Mouse (Mus musculus) midbrain, embryonic 13.5 days (tissue): Measurements from ENCODE around the gene Tbc1d24. TPM values are rescaled to one million over a fixed set of nuclear protein-coding genes. Genes with fewer than 3 reads are reported as not detected.

Source experiments
- ATAC-seq: fragments of 200-750 bp; cut with Nextera tagmentation; 2 replicates; pipeline ENCODE4 v1.8.0; 2017; ENCODE audit warnings: mild to moderate bottlenecking, moderate TSS enrichment, moderate library complexity
- H3K27ac ChIP-seq: fragments of 300-500 bp; sonication (generic); 2 replicates; pipeline ENCODE4 v1.5.1; 2015; ENCODE audit warnings: inconsistent platforms, mild to moderate bottlenecking, moderate library complexity
- H3K27me3 ChIP-seq: fragments of 300-500 bp; sonication (generic); 2 replicates; pipeline ENCODE4 v1.6.1; 2015; ENCODE audit warnings: mild to moderate bottlenecking, inconsistent platforms
- H3K36me3 ChIP-seq: fragments of 300-500 bp; sonication (generic); 2 replicates; pipeline ENCODE4 v1.6.1; 2015; ENCODE audit warnings: mild to moderate bottlenecking, inconsistent platforms
- H3K4me1 ChIP-seq: fragments of 300-500 bp; sonication (generic); replicated peaks from 2 replicates; pipeline ENCODE4 v1.6.1; 2015; ENCODE audit warnings: inconsistent platforms
- H3K4me2 ChIP-seq: fragments of 300-500 bp; sonication (generic); replicated peaks from 2 replicates; pipeline ENCODE4 v1.6.1; 2015; ENCODE audit warnings: moderate library complexity, mild to moderate bottlenecking, inconsistent platforms
- H3K4me3 ChIP-seq: fragments of 300-500 bp; sonication (generic); replicated peaks from 2 replicates; pipeline ENCODE4 v1.5.1; 2015; ENCODE audit warnings: mild to moderate bottlenecking, inconsistent platforms
- H3K9ac ChIP-seq: fragments of 300-500 bp; sonication (generic); replicated peaks from 2 replicates; pipeline ENCODE4 v1.6.1; 2015; ENCODE audit warnings: mild to moderate bottlenecking, inconsistent platforms
- H3K9me3 ChIP-seq: fragments of 300-500 bp; sonication (generic); 2 replicates; pipeline ENCODE4 v1.6.1; 2016; ENCODE audit warnings: mild to moderate bottlenecking, inconsistent platforms
- WGBS: fragments of 180-500 bp; shearing (Covaris S2); methylation state at CpG from one replicate; pipeline ENCODE4 v1.1.7; 2015; 5-methylcytosine and 5-hydroxymethylcytosine counted together
- polyA plus RNA-seq: library from polyadenylated mRNA; unstranded; fragments of >200 nt; fragmentation: Nextera tagmentation; extraction: Ambion mirVana; gene quantifications from 2 replicates; pipeline ENCODE4 v1.2.1, GENCODE M21; 2015

The Tbc1d24 gene
- polyA plus RNA-seq, 1 experiment from 2014 or later, result 20.4 TPM

DNA sequence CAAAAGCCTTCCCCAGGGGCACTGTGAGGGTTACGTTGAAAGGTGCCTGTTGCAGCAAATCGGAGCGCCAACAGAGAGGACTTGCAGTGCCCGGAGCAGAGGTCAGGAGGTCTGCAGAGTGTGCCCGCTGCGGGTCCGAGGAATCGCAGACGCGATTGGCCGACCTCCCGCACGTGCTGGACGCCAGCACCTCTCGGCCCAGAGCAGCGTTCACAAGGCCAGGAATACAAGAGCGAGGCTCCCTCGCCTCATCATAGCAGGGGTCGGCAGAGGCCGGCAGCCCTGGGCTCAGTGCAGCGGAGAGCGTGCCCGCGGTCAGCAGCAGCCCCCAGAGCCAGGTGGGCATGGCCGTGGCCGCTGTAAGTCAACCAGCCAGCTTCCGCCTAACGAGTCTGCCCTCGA, 3.3 kb upstream of the Tbc1d24 start:
- Histone ChIP-seq H3K9ac (peak overlapping the region; percentile 78), H3K9me3 (no peaks in the 10 kb centered on the region), H3K27me3 (peaks cover 21% of the 10 kb centered on the region), H3K4me3 (peak overlapping the region; percentile 69), H3K36me3 (no peaks in the 10 kb centered on the region), H3K4me1 (peaks cover 81% of the 10 kb centered on the region), H3K4me2 (peak overlapping the region; percentile 80), H3K27ac (peak overlapping the region; percentile 80)
- 2% methylated on average over 29 of the region's 29 CpGs for WGBS
- ATAC-seq, result peak; percentile 1; the same call in 1 of the 2 replicates

DNA sequence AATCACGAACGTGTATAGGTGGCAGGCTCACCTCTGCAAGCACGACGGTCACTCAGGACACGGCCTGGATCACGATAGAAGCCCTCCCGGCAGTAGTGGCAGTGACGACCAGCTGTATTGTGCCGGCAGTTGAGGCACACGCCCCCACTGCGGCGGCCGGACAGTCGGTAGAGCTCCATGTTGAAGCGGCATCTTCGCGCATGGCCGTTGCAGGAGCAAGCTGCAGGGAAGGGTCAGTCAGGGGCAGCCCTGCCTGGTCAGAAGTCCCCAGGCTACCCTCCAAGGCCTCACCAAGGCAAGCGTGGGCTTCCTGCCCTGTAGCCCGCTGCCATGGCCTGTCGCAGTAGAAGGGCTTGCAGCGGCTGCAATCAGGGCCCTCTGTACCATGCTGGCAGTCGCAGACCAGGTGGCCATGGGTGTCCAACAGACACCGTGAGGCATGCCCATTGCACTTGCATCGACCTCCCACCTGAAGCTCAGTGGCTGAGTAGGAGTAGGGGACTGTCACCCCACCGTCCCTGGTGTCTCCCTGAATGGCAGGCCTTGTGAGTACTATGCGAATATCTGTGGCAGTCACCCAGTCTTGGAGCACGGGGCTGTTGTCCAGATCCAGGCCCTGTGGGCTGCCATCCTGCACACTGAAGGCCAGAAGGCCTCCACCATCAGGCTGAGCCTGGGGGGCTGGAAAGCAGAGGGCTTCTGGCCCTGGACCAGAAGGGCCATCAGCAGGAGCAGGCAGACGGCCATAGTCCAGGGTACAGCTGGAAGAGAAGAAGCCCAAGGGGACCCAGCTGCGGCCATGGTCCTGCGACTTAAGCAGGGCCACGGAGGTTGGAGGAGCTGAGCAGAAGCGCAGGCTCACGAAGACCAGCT, 2.6 kb upstream of the Tbc1d24 start:
- peaks cover 88% of the 10 kb centered on the region for H3K4me1 ChIP-seq
- 56% methylated on average over 34 of the region's 34 CpGs for WGBS
- no peaks in the 10 kb centered on the region for H3K36me3 ChIP-seq
- H3K27ac ChIP-seq, result no peak overlapping the region
- H3K4me2 ChIP-seq, result peak overlapping the region; percentile 80
- H3K9ac ChIP-seq, result peak overlapping the region; percentile 78
- peaks cover 21% of the 10 kb centered on the region for H3K27me3 ChIP-seq
- H3K4me3 ChIP-seq, result peak overlapping the region; percentile 69
- H3K9me3 ChIP-seq, result no peaks in the 10 kb centered on the region
- no peak for ATAC-seq

DNA sequence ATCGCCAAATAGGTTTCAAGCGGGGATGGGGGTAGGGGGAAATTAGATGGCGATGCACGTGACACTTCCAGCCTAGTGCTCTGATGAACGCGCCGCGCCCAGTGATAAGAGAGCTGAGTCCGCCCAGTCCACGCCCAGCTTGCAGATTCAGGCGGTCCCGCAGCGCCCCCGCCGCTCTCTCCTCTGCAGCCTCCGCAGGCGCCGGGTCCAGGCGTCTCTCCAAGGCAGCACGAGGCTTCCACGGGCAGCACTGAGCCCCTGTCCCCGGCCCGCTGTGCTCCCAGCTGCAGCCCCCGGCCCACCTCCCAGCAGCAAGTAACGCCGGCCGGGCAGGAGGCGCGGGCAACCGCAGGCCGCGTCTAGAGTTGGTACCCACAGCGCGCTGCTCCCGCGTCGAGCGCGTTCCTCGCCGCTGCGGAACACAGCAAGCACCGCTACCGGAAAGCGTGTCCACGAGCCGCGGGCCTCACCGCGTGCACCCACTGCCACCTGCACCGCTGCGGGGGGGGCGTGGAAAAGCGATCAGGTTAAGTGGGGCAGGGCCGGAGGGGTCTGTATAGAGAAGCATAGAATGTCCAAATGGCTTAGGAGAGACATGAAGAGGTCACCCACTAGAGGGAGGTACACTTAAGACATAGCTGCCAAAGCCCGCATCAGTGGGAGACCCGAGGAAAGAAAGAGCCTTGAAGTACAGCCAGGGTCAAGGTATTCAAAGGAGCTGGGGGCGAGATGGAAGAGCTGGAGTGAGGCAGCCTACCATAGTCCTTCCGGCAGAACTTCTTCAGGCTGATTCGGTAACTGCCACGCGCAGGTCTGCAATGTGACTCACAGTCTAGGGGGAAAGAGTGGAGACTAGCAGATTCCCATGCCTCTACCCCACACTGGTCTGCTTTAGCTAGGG, 1.3 kb upstream of the Tbc1d24 start:
- peak; percentile 15 for ATAC-seq
- peak overlapping the region; percentile 72 for H3K27ac ChIP-seq
- no peaks in the 10 kb centered on the region for H3K9me3 ChIP-seq
- peak overlapping the region; percentile 69 for H3K4me3 ChIP-seq
- peaks cover 21% of the 10 kb centered on the region for H3K27me3 ChIP-seq
- peaks cover 89% of the 10 kb centered on the region for H3K4me1 ChIP-seq
- peak overlapping the region; percentile 80 for H3K4me2 ChIP-seq
- peak overlapping the region; percentile 86 for H3K9ac ChIP-seq
- 6% methylated on average over 57 of the region's 62 CpGs for WGBS
- no peaks in the 10 kb centered on the region for H3K36me3 ChIP-seq

DNA sequence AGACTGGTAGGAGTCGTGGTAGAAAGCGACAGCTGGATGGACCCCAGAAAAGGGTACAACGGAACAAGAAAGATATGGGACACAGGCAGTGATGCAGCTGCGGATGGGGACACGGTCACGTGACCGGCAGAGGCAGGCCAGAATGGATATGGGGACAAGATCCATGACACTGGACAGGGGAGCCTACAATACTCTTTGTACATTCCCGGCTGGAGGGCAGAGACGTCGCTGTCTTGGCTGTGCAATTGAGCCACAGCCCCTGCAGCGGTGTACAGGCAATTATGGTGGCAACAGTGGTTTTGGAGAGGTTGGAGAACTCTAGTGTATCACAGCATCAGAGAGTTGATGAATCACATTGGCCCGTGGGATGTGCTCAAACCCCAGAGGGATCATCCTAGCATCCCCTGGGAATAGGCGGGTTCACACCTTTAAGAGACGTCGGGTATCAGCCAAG, 573 bp upstream of the Tbc1d24 start:
- H3K4me1 ChIP-seq, result peaks cover 81% of the 10 kb centered on the region
- peaks cover 21% of the 10 kb centered on the region for H3K27me3 ChIP-seq

DNA sequence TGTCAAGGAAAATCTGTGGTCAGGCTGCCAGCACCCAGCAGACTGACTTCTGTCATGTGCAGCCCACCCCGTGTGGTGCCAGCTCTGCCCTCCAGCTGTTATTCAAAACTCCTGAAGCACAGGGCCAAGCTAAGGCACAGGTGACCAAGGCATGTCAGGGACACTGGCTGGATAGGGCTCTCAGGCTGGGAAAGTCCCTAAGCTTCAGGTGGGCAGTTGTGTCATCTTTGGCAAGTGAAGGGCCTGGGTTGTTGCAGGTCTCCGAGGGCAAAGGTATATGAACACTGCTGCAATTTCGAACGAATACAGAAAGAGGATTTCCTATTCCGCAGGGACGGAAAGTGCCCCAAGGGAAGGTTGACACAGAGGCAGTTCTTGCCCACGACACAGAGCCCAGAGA, 516 bp downstream of the Tbc1d24 start:
- ATAC-seq, result no peak
- Histone ChIP-seq H3K27me3 (peaks cover 16% of the 10 kb centered on the region), H3K27ac (peak overlapping the region; percentile 36; the same call in 1 of the 2 replicates), H3K4me2 (peak overlapping the region; percentile 80), H3K4me3 (peak overlapping the region; percentile 69), H3K36me3 (no peaks in the 10 kb centered on the region), H3K4me1 (peaks cover 77% of the 10 kb centered on the region), H3K9me3 (no peaks in the 10 kb centered on the region), H3K9ac (peak overlapping the region; percentile 86)
- WGBS, result 8% methylated on average over 7 of the region's 7 CpGs

More for the DNA sequence above, 573 bp upstream of the Tbc1d24 start:
- Histone ChIP-seq H3K4me2 (peak overlapping the region; percentile 80), H3K4me3 (peak overlapping the region; percentile 69), H3K36me3 (no peaks in the 10 kb centered on the region), H3K9ac (peak overlapping the region; percentile 86), H3K9me3 (no peaks in the 10 kb centered on the region), H3K27ac (peak overlapping the region; percentile 72)
- WGBS, result 9% methylated on average over 15 of the region's 15 CpGs
- peak; percentile 35 for ATAC-seq

DNA sequence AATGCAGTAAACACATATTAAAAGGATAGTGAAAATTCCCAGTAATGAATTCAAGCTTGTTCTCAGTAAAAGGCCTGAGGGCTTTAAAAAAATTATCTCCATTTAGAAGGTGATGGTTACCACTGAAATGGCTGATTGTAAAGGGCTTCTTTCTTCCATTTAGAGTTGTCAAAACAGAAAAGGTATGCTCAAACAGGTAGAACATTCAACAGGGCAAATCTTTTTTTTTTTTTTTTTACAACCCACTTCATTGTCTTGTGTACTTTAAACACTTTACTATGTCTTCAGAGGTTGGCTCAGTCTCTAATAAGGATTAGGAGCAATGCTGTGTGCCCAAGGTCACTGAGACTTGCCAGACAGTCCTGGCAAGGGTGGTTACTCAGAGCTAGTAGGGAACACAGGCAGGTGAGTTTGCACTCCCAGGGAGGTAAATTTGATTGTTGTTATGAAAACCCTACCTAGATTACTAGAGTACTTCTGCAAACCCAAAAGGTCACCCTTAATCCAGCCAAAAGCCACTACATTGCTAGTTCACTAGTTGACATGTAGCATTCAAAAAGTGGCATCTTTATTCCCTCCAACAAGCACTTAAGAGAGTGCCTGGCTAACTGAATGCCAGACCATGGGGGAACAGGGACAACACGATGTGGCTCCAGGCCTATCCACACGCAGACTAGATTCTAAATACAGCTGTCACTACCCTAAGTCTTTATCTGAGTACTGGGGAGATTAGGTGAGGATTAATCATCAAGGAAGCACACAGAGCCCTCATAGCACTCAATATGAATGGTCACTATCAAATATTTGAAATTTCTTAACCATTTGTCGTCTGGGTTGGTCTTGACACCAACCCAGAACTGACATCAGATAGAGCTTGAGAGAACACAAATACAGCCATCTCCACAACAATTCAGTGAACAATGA, 1.5 kb downstream of the Tbc1d24 start:
- Histone ChIP-seq H3K27ac (no peak overlapping the region), H3K9ac (peak overlapping the region; percentile 86; the same call in 1 of the 2 replicates), H3K4me1 (peaks cover 67% of the 10 kb centered on the region), H3K36me3 (no peaks in the 10 kb centered on the region), H3K4me3 (peak overlapping the region; percentile 69), H3K4me2 (peak overlapping the region; percentile 80), H3K9me3 (no peaks in the 10 kb centered on the region), H3K27me3 (peaks cover 15% of the 10 kb centered on the region)
- 75% methylated on average over 3 of the region's 3 CpGs for WGBS
- ATAC-seq, result no peak

DNA sequence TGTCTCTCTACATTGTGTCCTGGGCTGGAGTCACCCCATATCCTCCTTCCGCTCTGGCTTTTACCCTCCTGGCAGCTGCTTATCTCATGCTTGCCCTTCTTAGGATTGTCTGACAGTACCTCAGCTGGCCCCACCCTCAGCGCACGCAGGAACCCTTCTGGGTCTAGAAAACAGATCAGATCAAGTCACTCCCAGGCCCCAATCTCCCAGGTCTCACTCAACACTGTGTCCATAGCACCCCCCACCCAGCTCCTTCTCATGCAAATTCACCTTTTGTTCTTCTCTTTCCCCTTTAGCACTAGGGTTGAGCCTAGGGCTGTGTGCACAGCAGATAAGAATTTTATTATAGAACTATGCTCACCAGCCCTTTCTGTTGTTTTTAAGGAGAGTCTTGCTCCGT, 2.3 kb downstream of the Tbc1d24 start:
- Histone ChIP-seq H3K27me3 (peaks cover 12% of the 10 kb centered on the region), H3K9me3 (no peaks in the 10 kb centered on the region), H3K4me3 (0 out of 2 replicates have a peak overlapping the region, but pooled peaks have one; percentile 69), H3K36me3 (no peaks in the 10 kb centered on the region), H3K27ac (peak overlapping the region; percentile 21; the same call in 1 of the 2 replicates), H3K9ac (peak overlapping the region; percentile 86; the same call in 1 of the 2 replicates), H3K4me1 (peaks cover 59% of the 10 kb centered on the region), H3K4me2 (peak overlapping the region; percentile 80)
- WGBS, result 33% methylated on average over 4 of the region's 4 CpGs
- no peak for ATAC-seq

DNA sequence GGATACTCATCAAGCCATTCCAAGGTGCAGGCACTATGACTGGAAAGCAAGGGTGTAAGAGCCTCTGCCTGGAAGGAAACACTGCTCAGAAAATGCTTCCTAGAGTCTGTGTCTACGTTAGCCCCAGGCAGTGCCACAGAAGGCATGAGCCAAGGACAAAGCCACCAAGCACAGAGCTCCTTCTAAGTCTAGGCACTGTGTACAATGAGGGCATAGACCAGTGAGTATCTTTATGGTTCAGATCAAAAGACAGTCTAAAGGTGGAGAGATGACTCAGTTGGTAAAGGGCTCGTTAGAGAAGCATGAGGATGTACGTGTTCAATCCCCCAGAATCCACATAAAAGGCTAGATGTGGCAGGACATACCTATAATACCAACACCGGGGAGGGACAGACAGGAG, 4.3 kb downstream of the Tbc1d24 start:
- Histone ChIP-seq H3K9me3 (no peaks in the 10 kb centered on the region), H3K27ac (no peak overlapping the region), H3K4me1 (peaks cover 50% of the 10 kb centered on the region), H3K9ac (no peak overlapping the region), H3K36me3 (no peaks in the 10 kb centered on the region), H3K27me3 (no peaks in the 10 kb centered on the region), H3K4me2 (no peak overlapping the region), H3K4me3 (no peak overlapping the region)
- WGBS, result 81% methylated on average over 4 of the region's 4 CpGs
- no peak for ATAC-seq

DNA sequence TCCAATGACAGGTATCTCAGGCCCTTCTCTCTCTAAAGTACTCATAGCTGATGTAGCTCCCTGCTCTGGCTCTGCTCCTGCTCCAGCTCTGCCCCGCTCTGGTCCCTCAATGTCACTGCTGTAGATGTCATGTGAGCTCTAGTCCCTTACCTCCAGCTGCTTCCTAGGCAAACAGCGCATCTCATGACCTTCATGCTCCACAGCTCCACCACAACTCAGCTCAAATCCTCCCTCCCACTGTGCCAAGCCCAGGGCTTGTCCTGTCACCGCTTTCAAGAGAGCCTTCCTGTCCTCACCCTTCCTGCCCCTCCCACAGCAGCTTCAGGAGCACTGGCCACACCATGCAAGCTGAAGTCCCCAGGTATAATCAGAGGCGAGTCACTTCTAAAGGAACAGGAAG, 5.6 kb downstream of the Tbc1d24 start:
- H3K36me3 ChIP-seq, result no peaks in the 10 kb centered on the region
- H3K4me2 ChIP-seq, result no peak overlapping the region
- no peak overlapping the region for H3K9ac ChIP-seq
- H3K4me3 ChIP-seq, result no peak overlapping the region
- H3K27me3 ChIP-seq, result no peaks in the 10 kb centered on the region
- H3K4me1 ChIP-seq, result peaks cover 43% of the 10 kb centered on the region
- no peak for ATAC-seq
- H3K27ac ChIP-seq, result no peak overlapping the region
- WGBS, result 70% methylated on average over 4 of the region's 4 CpGs
- H3K9me3 ChIP-seq, result no peaks in the 10 kb centered on the region

DNA sequence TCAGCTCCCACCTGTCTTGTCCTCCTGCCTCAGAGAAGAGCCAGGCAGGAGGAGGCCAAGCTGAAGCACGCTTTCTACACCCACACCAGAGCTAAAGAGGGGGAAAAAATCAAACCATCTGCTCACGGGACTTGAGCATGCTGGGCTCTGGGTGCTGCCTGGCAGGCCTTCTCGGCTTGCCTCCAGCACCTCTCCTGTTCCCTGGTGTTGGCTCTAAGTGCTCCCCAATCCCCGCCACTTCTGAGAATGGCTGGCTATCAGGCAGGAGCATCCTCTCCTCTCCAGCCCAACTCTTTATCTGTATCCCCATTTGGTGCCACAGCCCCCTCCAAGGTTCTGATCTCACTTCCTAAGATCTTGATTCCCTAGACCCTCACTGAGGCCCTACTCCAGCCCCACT, 6.1 kb downstream of the Tbc1d24 start:
- no peak for ATAC-seq
- no peaks in the 10 kb centered on the region for H3K27me3 ChIP-seq
- no peak overlapping the region for H3K4me2 ChIP-seq
- H3K9me3 ChIP-seq, result no peaks in the 10 kb centered on the region
- peaks cover 38% of the 10 kb centered on the region for H3K4me1 ChIP-seq
- 0 out of 2 replicates have a peak overlapping the region, but pooled peaks have one; percentile 24 for H3K9ac ChIP-seq
- H3K4me3 ChIP-seq, result no peak overlapping the region
- no peaks in the 10 kb centered on the region for H3K36me3 ChIP-seq
- no peak overlapping the region for H3K27ac ChIP-seq
- 91% methylated on average over 4 of the region's 4 CpGs for WGBS
